Mouse (Mus musculus): ENCODE measurements around the gene Rasip1. TPM values are rescaled to one million over a fixed set of nuclear protein-coding genes. Genes with fewer than 3 reads are reported as not detected.
A peak's percentile ranks its signal among the peaks of the same experiment; 100 is the strongest.

The Rasip1 gene
- polyA plus RNA-seq, 1 experiment from 2014 or later, result 3.4 TPM

DNA sequence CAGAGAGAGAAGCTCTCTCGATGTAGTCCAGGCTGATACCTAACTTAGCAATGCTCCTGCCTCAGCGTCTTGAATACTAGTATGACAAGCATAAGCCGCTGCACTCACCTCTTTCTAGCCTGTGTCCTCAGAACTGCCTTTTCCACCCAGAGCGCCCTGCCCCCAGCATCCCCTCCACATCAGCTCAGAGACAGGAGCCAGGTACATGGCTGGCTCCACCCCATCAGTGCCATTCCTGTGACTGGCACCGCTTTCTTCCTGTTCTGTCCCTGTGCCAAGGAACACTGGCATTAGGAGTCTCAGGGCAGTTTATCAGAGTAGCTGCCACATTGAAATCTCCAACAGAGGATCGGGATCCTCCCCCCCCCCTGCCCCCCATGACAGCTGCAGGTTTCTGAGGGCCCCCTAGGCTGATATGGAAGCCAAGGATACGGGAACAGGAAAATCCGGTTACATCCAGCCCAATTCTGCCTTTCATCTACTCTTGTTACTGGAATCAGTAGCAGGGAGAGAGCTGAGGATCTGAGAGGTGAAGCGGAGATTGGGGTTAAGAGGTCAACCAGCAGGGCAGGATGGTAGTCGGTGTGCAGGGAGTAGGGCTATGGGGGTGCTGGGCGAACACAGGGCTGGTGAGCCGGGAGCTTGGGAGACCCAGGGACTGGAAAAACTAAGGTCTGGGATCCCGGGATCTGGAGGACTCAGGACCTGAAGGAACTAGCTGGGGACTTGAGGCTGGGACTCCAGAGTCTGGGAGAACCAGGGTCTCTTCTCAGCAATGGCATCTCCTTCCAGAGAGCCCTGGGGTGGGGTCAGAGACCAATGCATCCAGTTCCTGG is 38.2 kb downstream of the Rasip1 start:
- ATAC-seq, result no peak
- no peak overlapping the region for H3K4me3 ChIP-seq (ENCODE audit: low read depth, low read length)
- TF ChIP-seq EP300 (IDR thresholded peaks at IDR 0.05; ENCODE audit: low read depth) (no peak), CTCF (IDR thresholded peaks at IDR 0.05; ENCODE audit: low read depth) (no peak)
- H3K9ac ChIP-seq (replicated peaks), result no peak overlapping the region
- H3K27me3 ChIP-seq (ENCODE audit: insufficient read depth, low read length), result no peaks in the 10 kb centered on the region
- H3K27ac ChIP-seq (ENCODE audit: low read depth), result no peak overlapping the region
- no peaks in the 10 kb centered on the region for H3K36me3 ChIP-seq (replicated peaks; ENCODE audit: insufficient read depth, low read length)
- WGBS (ENCODE audit: insufficient replicate concordance), result 46% methylated on average over 13 of the region's 13 CpGs
- H3K9me3 ChIP-seq (ENCODE audit: low read length), result no peaks in the 10 kb centered on the region
- H3K4me2 ChIP-seq (ENCODE audit: low read depth, low read length), result no peak overlapping the region
- no peak for DNase-seq
- H3K4me1 ChIP-seq (ENCODE audit: insufficient read depth), result 0 out of 2 replicates have a peak, but pooled peaks cover 3% of the 10 kb centered on the region

GRCm38 (mm10) chr7:45666161-45666560 is 38.9 kb downstream of the Rasip1 start, which contains the start of gene Fut2:
Gene Fut2 (minus strand): TSS chr7:45666394.
- 0 out of 2 replicates have a peak, but pooled peaks cover 3% of the 10 kb centered on the region for H3K4me1 ChIP-seq (ENCODE audit: insufficient read depth)
- no peak within 1 kb of the TSS for H3K4me2 ChIP-seq (ENCODE audit: low read depth, low read length)
- TF ChIP-seq CTCF (IDR thresholded peaks at IDR 0.05; ENCODE audit: low read depth) (no peak), EP300 (IDR thresholded peaks at IDR 0.05; ENCODE audit: low read depth) (no peak)
- H3K9me3 ChIP-seq (ENCODE audit: low read length), result no peaks in the 10 kb centered on the region
- no peaks in the 10 kb centered on the region for H3K36me3 ChIP-seq (replicated peaks; ENCODE audit: insufficient read depth, low read length)
- no peak for ATAC-seq
- no peak within 1 kb of the TSS for H3K4me3 ChIP-seq (ENCODE audit: low read depth, low read length)
- no peak within 1 kb of the TSS for H3K27ac ChIP-seq (ENCODE audit: low read depth)
- no peaks in the 10 kb centered on the region for H3K27me3 ChIP-seq (ENCODE audit: insufficient read depth, low read length)
- no peak for DNase-seq
- H3K9ac ChIP-seq (replicated peaks), result no peak within 1 kb of the TSS
- WGBS (ENCODE audit: insufficient replicate concordance), result 78% methylated on average over 7 of the region's 7 CpGs

DNA sequence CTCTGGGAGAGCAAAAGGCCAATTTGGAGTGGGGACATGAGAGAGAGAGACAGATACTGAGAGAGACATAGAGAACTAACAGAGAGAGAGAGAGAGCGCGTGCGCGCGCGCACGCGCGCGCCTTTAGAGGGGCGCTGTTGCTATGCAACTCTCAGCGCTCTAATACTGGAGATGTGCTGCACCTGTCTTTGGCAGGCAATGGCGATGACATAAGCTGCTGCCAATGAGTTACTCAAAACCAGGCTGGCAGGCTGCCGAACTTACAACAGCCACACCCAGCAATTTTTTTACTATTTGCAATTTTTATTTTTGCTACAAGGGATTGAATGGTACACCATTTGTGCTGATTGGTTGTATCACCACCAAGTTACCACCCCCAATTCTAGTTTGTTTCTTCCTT is 40.5 kb downstream of the Rasip1 start:
- Histone ChIP-seq H3K36me3 (replicated peaks; ENCODE audit: insufficient read depth, low read length) (no peaks in the 10 kb centered on the region), H3K27ac (ENCODE audit: low read depth) (no peak overlapping the region), H3K4me3 (ENCODE audit: low read depth, low read length) (no peak overlapping the region), H3K9ac (replicated peaks) (no peak overlapping the region), H3K4me2 (ENCODE audit: low read depth, low read length) (no peak overlapping the region), H3K9me3 (ENCODE audit: low read length) (no peaks in the 10 kb centered on the region), H3K27me3 (ENCODE audit: insufficient read depth, low read length) (no peaks in the 10 kb centered on the region), H3K4me1 (ENCODE audit: insufficient read depth) (0 out of 2 replicates have a peak, but pooled peaks cover 3% of the 10 kb centered on the region)
- ATAC-seq, result no peak
- DNase-seq, result no peak
- TF ChIP-seq CTCF (IDR thresholded peaks at IDR 0.05; ENCODE audit: low read depth) (no peak), EP300 (IDR thresholded peaks at IDR 0.05; ENCODE audit: low read depth) (no peak)
- 88% methylated on average over 14 of the region's 14 CpGs for WGBS (ENCODE audit: insufficient replicate concordance)

- H3K27ac ChIP-seq (ENCODE audit: low read depth), result no peak overlapping the region
- no peaks in the 10 kb centered on the region for H3K36me3 ChIP-seq (replicated peaks; ENCODE audit: insufficient read depth, low read length)
- H3K27me3 ChIP-seq (ENCODE audit: insufficient read depth, low read length), result no peaks in the 10 kb centered on the region
- no peak overlapping the region for H3K9ac ChIP-seq (replicated peaks)
- no peaks in the 10 kb centered on the region for H3K9me3 ChIP-seq (ENCODE audit: low read length)
- TF ChIP-seq EP300 (IDR thresholded peaks at IDR 0.05; ENCODE audit: low read depth), result no peak
- TF ChIP-seq CTCF (IDR thresholded peaks at IDR 0.05; ENCODE audit: low read depth), result peak; percentile 48
- no peak overlapping the region for H3K4me2 ChIP-seq (ENCODE audit: low read depth, low read length)
- H3K4me1 ChIP-seq (ENCODE audit: insufficient read depth), result 0 out of 2 replicates have a peak, but pooled peaks cover 3% of the 10 kb centered on the region
- ATAC-seq (no peak), DNase-seq (no peak)
- 92% methylated on average over 9 of the region's 9 CpGs for WGBS (ENCODE audit: insufficient replicate concordance)
- no peak overlapping the region for H3K4me3 ChIP-seq (ENCODE audit: low read depth, low read length)
Measured at GRCm38 (mm10) chr7:45668921-45669320, 41.6 kb downstream of the Rasip1 start.

GRCm38 (mm10) chr7:45677627-45678295 is 50.5 kb downstream of the Rasip1 start:
- Histone ChIP-seq H3K4me3 (ENCODE audit: low read depth, low read length) (no peak overlapping the region), H3K36me3 (replicated peaks; ENCODE audit: insufficient read depth, low read length) (no peaks in the 10 kb centered on the region), H3K4me2 (ENCODE audit: low read depth, low read length) (no peak overlapping the region), H3K9ac (replicated peaks) (no peak overlapping the region), H3K4me1 (ENCODE audit: insufficient read depth) (peaks cover 16% of the 10 kb centered on the region), H3K27ac (ENCODE audit: low read depth) (no peak overlapping the region), H3K27me3 (ENCODE audit: insufficient read depth, low read length) (no peaks in the 10 kb centered on the region), H3K9me3 (ENCODE audit: low read length) (no peaks in the 10 kb centered on the region)
- WGBS (ENCODE audit: insufficient replicate concordance), result 65% methylated on average over 7 of the region's 7 CpGs
- DNase-seq, result no peak
- TF ChIP-seq EP300 (IDR thresholded peaks at IDR 0.05; ENCODE audit: low read depth) (no peak), CTCF (IDR thresholded peaks at IDR 0.05; ENCODE audit: low read depth) (no peak)
- no peak for ATAC-seq

- no peak overlapping the region for H3K4me3 ChIP-seq (ENCODE audit: low read depth, low read length)
- no peaks in the 10 kb centered on the region for H3K9me3 ChIP-seq (ENCODE audit: low read length)
- H3K9ac ChIP-seq (replicated peaks), result no peak overlapping the region
- peaks cover 16% of the 10 kb centered on the region for H3K4me1 ChIP-seq (ENCODE audit: insufficient read depth)
- DNase-seq, result no peak
- no peak for TF ChIP-seq CTCF (IDR thresholded peaks at IDR 0.05; ENCODE audit: low read depth)
- TF ChIP-seq EP300 (IDR thresholded peaks at IDR 0.05; ENCODE audit: low read depth), result no peak
- H3K4me2 ChIP-seq (ENCODE audit: low read depth, low read length), result no peak overlapping the region
- no peaks in the 10 kb centered on the region for H3K27me3 ChIP-seq (ENCODE audit: insufficient read depth, low read length)
- H3K27ac ChIP-seq (ENCODE audit: low read depth), result no peak overlapping the region
- H3K36me3 ChIP-seq (replicated peaks; ENCODE audit: insufficient read depth, low read length), result no peaks in the 10 kb centered on the region
- WGBS (ENCODE audit: insufficient replicate concordance), result 84% methylated on average over 14 of the region's 14 CpGs
- ATAC-seq, result no peak
Measured at GRCm38 (mm10) chr7:45678513-45678912, 51.2 kb downstream of the Rasip1 start.
